Mouse (Mus musculus): ENCODE measurements around the gene Siah1a.
A peak's percentile ranks its signal among the peaks of the same experiment; 100 is the strongest.

Siah1a gene

DNA sequence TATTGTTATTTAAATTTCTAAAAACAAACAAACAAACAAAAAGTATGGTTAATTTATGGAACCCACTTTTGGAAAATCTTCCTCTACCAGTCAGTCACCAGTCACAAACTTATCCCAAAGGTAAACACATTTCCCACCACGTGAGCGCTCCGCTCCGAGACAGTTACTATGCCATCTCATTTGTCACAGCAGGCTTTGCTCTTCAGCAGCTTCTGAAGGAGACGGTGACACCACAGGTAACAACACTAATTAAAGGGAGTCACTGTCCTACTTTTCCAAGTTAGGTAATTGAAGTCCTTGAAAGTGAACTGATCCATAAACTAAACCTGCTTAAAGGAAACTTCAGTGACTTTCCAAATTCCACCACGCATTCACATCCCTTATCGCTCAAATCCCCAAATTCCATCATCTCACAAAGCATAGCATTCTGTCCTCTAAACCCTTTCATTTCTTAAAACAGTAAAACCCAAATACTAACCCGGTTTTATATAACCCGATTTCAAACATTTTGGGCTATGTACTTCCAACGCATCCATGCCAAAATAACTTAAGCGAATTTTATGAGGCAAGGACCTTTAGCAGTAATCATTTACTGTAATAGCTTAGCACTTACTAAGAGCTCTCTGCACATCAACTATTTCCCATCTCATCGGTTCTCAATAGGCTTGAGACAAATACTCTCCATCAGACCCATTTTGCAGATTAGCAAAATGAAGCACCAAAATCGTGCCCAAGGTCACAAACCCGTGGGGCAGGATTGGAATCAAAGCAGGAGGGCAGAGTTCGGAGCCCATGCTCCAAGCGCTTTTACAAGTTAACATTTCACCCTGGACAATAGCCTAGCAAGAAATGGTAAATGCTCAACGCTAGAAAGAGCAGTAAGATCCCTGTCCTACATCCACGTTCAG lies 1.2 kb downstream of the Siah1a start:
- peak in 1 of 2 experiments; percentile 22 for DNase-seq

- DNase-seq: no peak
Observed at GRCm38 (mm10) chr8:86742605-86743345, 3.0 kb downstream of the Siah1a start.

DNA sequence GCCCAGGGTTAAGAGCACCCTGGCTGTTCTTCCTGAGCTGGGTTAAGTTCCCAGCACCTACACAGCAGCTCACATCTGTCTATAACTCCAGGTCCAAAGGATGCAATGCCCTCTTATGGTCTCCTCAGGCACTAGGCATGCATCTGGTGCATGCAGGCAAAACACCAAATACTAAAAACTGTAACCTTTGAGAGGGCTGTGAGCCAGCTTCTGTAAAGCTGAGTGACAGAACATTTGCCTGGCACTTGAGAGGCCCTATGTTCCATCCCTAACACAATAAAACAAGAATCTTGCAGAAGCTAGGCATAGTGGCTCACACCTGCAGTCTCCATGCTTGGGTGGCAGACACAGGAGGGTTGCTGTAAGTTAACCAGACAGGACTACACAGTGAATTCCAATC lies 4.1 kb downstream of the Siah1a start:
- no peak for DNase-seq

- DNase-seq: no peak
Observed at GRCm38 (mm10) chr8:86740899-86741298, 4.8 kb downstream of the Siah1a start.

GRCm38 (mm10) chr8:86735446-86736111 lies 10.2 kb downstream of the Siah1a start:
- DNase-seq: no peak

GRCm38 (mm10) chr8:86734954-86735353 lies 10.8 kb downstream of the Siah1a start:
- no peak for DNase-seq

GRCm38 (mm10) chr8:86734171-86734570 lies 11.6 kb downstream of the Siah1a start:
- peak; percentile 19 to 23 for DNase-seq

GRCm38 (mm10) chr8:86730860-86731259 lies 14.9 kb downstream of the Siah1a start:
- DNase-seq: no peak

GRCm38 (mm10) chr8:86730303-86730702 lies 15.4 kb downstream of the Siah1a start:
- no peak for DNase-seq

DNA sequence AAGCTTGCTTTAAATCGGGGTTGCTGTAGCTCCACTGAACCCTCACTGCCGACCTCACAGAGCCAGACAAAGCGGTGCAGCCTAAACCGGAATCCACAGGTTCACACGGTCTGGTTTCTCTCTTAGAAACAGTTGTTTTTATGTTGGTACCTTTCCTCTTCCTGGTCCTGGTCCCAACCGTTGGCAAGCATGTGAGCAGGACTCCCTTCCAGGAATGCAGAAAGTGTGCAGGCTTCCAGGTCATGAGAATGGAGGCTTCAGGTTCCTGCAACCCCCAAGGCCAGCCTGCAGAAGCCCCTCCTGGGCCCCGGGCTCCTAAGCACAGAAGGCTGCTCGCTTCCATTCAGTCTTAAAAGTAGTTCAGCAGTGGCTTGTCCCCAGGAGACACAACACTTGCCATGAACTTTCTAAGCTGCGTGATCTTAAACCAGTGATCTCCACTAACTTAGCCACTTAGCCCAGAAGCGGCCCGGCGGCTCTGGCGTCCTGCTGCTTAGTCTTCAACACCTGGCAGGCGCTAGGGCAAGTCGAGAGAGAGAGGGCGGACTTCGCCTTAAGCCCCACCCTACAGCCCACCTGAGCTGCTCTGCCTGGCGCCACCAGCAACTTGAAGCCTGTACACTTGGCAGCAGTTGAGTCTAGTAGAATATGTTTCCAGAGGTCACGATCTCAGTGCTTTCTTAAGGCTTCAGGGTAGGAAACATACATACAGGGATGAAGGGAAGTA lies 17.3 kb downstream of the Siah1a start:
- DNase-seq: peak; percentile 24 to 40

GRCm38 (mm10) chr8:86726959-86727358 lies 18.8 kb downstream of the Siah1a start:
- DNase-seq: no peak

DNA sequence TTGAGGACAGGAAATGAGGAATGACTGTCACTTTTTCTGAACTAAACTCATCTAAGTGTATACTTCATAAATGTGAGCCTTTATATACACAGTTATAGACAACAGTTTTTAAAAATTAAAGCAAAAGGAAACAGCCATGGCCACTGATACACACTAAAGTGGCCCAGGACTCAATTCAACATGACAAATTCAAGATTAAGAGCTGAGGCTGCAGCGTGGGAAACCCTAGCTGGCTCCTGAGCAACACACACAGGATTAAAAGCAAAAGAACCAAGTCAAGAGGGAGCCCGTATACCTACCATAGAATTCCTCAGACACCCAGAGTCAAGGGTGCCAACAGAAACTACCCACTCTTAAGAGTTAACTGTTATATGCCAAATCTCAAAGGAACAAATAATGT lies 24.2 kb downstream of the Siah1a start:
- DNase-seq: no peak

DNA sequence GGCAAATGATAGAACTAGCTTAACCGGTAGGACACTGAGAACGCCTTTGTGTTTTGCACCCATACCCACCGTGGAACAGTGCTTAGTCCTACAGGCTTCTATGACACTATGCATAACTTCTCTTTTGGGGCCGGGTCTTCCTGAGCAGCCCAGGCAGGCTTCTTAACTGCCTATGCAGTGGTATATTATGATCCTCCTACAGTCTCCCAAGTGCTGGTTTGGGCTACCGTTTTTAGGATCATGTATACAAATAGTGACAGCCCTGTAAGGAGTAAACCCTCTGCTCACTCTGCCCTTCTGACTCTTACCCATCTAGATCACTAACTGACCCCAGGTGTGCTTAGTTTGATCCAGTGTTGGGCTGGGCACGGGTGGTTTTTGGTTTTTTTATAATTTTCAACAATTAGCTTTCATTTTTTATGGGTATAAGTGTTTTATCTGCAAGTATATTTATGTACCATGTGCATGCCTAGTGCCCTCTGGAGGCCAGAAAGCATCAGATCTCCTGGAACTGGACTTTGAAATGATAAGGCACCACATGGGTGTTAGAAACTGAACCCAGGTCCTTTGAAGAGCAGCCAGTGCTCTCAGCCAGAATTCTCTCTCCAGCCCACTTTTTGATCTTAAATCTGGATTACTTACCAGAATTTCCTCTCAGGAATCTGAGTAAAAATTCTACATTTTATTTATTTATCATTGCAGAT lies 24.8 kb downstream of the Siah1a start:
- DNase-seq: no peak

- DNase-seq: no peak
Observed at GRCm38 (mm10) chr8:86719368-86719767, 26.4 kb downstream of the Siah1a start.

- DNase-seq: no peak
Observed at GRCm38 (mm10) chr8:86718332-86718994, 27.3 kb downstream of the Siah1a start.

GRCm38 (mm10) chr8:86713407-86714188 lies 32.1 kb downstream of the Siah1a start:
- no peak for DNase-seq

DNA sequence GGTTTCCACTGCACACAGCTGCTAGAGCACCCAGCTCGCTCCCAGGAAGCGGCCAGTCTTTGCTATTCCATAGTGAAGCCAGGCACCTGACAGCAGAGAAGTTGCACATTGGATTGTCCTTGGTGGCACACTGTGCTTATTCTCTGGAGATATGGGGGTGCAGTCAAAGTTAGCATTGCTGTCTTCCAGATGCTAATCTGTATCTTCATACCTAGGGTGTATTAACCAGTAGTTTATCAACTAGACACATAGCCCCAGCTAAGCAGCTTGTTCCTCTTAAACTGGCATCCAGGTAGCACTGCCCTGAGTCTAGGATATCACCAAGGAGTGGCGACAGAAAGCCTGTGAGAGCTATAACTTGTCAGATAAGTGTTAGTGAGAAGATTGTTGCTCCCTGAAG lies 33.1 kb downstream of the Siah1a start:
- DNase-seq: no peak

DNA sequence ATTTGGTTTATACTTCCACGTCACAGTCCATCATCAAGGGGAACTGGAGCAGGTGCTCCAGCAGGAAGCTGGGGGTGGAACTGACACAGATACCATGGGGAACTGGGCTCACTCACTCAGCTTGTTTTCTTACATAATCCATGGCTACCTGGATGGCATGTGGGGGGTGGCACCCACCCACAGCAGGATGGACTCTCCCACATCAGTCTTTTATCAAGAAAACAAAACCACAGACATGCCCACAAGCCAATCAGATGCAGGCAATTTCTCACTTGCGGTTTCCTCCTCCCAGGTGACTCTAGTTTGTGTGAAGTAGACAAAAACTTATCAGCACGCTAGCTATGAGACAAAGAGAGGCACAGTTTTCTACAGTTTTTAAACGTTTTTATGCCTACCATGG lies 37.9 kb downstream of the Siah1a start:
- no peak for DNase-seq

GRCm38 (mm10) chr8:86706756-86707155 lies 39.0 kb downstream of the Siah1a start:
- DNase-seq: no peak

DNA sequence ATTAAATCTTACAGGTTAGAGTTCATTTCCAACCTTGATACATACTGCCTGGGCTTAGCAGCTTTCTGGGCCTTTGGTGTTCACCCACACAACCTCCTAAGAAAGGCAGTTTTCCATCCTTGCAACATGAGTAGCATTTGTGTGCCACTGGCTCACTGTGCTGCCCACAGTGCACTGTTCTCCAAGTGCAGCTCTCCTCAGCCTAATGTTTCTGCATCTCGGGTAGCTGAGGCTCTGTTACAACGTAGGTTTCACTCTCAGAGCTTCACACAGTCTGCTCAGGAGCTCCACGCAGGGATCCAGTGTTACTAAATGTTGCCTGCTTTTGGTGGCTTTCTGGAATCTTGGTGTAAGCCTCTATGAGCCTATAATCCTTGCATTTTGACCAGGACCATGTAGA lies 40.4 kb downstream of the Siah1a start:
- DNase-seq: no peak

DNA sequence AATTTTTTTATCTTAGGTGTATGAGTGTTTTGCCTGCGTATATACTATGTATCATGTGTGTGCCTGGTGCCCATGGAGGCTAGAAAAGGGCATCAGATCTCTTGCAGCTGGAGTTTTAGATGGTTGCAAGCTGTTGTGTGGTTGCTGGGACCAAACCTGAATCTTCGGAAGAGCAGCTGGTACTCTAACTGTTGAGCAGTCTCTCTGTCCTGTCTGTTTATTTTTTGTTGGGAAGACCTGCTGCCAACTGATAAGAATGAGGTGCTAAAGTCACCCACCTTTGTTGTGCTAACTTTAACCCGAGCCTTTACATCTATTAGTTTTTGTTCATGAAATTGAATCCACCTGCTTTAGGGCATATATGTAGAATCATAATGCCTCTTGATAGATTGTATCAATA lies 43.3 kb downstream of the Siah1a start:
- DNase-seq: no peak

Measured in kidney, adult 8-10 months (tissue).